Mouse (Mus musculus) myocyte (in vitro differentiated cells): Measurements from ENCODE around the gene Ltb4r2.

Source experiments
- CEBPB ChIP-seq: IDR thresholded peaks from 2 replicates; pipeline ENCODE4 v1.6.1; 2011; ENCODE audit warnings: mild to moderate bottlenecking, moderate library complexity; ENCODE audit not compliant: poor library complexity, insufficient read depth, severe bottlenecking
- E2F4 ChIP-seq: IDR thresholded peaks from one replicate; pipeline ENCODE4 v1.6.1; 2011; ENCODE audit warnings: mild to moderate bottlenecking, control low read depth, moderate library complexity; ENCODE audit not compliant: insufficient read depth
- MAX ChIP-seq: IDR thresholded peaks from one replicate; pipeline ENCODE4 v1.6.1; 2011; ENCODE audit warnings: low read depth, mild to moderate bottlenecking, control low read depth
- MYOD1 ChIP-seq, 3 experiments: IDR thresholded peaks; one replicate each; pipeline ENCODE4 v1.6.1; 2011; ENCODE audit warnings: control low read depth in 2 of 3, low read depth in 2 of 3, mild to moderate bottlenecking in 2 of 3, moderate library complexity in 1 of 3; ENCODE audit not compliant: insufficient read length in 2 of 3, control insufficient read depth in 1 of 3
- MYOG ChIP-seq, 3 experiments: IDR thresholded peaks; one replicate each; pipeline ENCODE4 v1.6.1; 2011; ENCODE audit warnings: control low read depth in 2 of 3, low read depth in 2 of 3, mild to moderate bottlenecking in 2 of 3; ENCODE audit not compliant: insufficient read length in 2 of 3, control insufficient read depth in 1 of 3, insufficient read depth in 1 of 3
- POLR2A ChIP-seq: IDR thresholded peaks from one replicate; pipeline ENCODE4 v1.6.1; 2011; ENCODE audit warnings: low read depth, mild to moderate bottlenecking, control low read depth, moderate library complexity; ENCODE audit not compliant: insufficient read length
- POLR2AphosphoS2 ChIP-seq: IDR thresholded peaks from one replicate; pipeline ENCODE4 v1.6.1; 2011; ENCODE audit warnings: low read depth, control low read depth; ENCODE audit not compliant: insufficient read length
- REST ChIP-seq: IDR thresholded peaks from one replicate; pipeline ENCODE4 v1.6.1; 2011; ENCODE audit warnings: mild to moderate bottlenecking, control low read depth, moderate library complexity; ENCODE audit not compliant: insufficient read depth, insufficient read length
- SRF ChIP-seq: IDR thresholded peaks from one replicate; pipeline ENCODE4 v1.6.1; 2011; ENCODE audit warnings: low read depth; ENCODE audit not compliant: control insufficient read depth, insufficient read length
- TCF12 ChIP-seq: IDR thresholded peaks from one replicate; pipeline ENCODE4 v1.6.1; 2011; ENCODE audit warnings: mild to moderate bottlenecking, control low read depth; ENCODE audit not compliant: poor library complexity, insufficient read depth, severe bottlenecking
- TCF3 ChIP-seq: IDR thresholded peaks from one replicate; pipeline ENCODE4 v1.6.1; 2011; ENCODE audit warnings: low read depth, control low read depth; ENCODE audit not compliant: insufficient read length
- USF1 ChIP-seq: IDR thresholded peaks from one replicate; pipeline ENCODE4 v1.6.1; 2011; ENCODE audit warnings: low read depth, mild to moderate bottlenecking, control low read depth, moderate library complexity

- TF ChIP-seq E2F4 (no peak), POLR2A (no peak), MAX (no peak), REST (no peak), USF1 (no peak), POLR2AphosphoS2 (no peak), MYOG (IDR thresholded peaks at IDR 0.05; ENCODE audit: control insufficient read depth in 1 of 3, insufficient read depth in 1 of 3, insufficient read length in 2 of 3, low read depth in 2 of 3) (no peak), CEBPB (no peak), MYOD1 (IDR thresholded peaks at IDR 0.05; ENCODE audit: control insufficient read depth in 1 of 3, insufficient read length in 2 of 3, low read depth in 2 of 3) (no peak), TCF3 (no peak), TCF12 (no peak), SRF (no peak)
Measured at GRCm38 (mm10) chr14:55793461-55793860, 32.2 kb downstream of the Ltb4r2 start.
